Mouse (Mus musculus) kidney, adult 2 months (tissue): ENCODE data around the gene Myadml2.

Experiments used
- CTCF ChIP-seq: fragments of 200-500 bp; conservative IDR thresholded peaks from 2 replicates; pipeline ENCODE4 v1.5.1; 2011; ENCODE audit warnings: low read depth, mild to moderate bottlenecking, control low read depth, low read length, moderate library complexity, mixed read lengths; ENCODE audit not compliant: insufficient read depth, insufficient read length
- POLR2A ChIP-seq: fragments of 200-500 bp; IDR thresholded peaks from one replicate; pipeline ENCODE4 v1.6.1; 2011; ENCODE audit warnings: low read depth, low read length, control low read depth

- TF ChIP-seq CTCF (no peak), POLR2A (no peak)
Observed at GRCm38 (mm10) chr11:120625152-120625775, 22.7 kb downstream of the Myadml2 start, which contains the start of gene Sirt7.
